Mouse (Mus musculus) CH12.LX (cell line): ENCODE results near the gene St3gal3. TPM values are rescaled to one million over a fixed set of nuclear protein-coding genes. Genes with fewer than 3 reads are reported as not detected.
A peak's percentile ranks its signal among the peaks of the same experiment; 100 is the strongest.

ENCODE experiments used
- DNase-seq: peaks from one replicate; pipeline ENCODE4 v3.0.0-alpha.2; 2013; ENCODE audit errors: extremely low read depth
- H3K27ac ChIP-seq: 2 replicates; pipeline ENCODE4 v1.5.1; 2012; ENCODE audit warnings: low read depth, mild to moderate bottlenecking, control low read depth, moderate library complexity; ENCODE audit not compliant: insufficient read depth
- H3K27me3 ChIP-seq: replicated peaks from 2 replicates; pipeline ENCODE3; 2012; ENCODE audit warnings: inconsistent platforms
- H3K36me3 ChIP-seq, 2 experiments: replicated peaks in 1 of 2; 2 replicates each; pipeline versions ENCODE3 to v1.6.1; 2012; ENCODE audit warnings: inconsistent platforms in 1 of 2, low read length in 1 of 2, mild to moderate bottlenecking in 1 of 2, mixed read lengths in 1 of 2, moderate library complexity in 1 of 2; ENCODE audit not compliant: control insufficient read depth in 1 of 2, insufficient read depth in 1 of 2
- H3K4me1 ChIP-seq, 2 experiments: 2 replicates each; pipeline ENCODE4 v1.6.1; 2012; ENCODE audit warnings: inconsistent platforms in 1 of 2, moderate library complexity in 1 of 2; ENCODE audit not compliant: insufficient read depth in 2 of 2, control insufficient read depth in 1 of 2
- H3K4me2 ChIP-seq: 2 replicates; pipeline ENCODE4 v1.6.1; 2012; ENCODE audit warnings: low read depth, mild to moderate bottlenecking, control low read depth; ENCODE audit not compliant: poor library complexity, insufficient read depth, severe bottlenecking
- H3K4me3 ChIP-seq, 3 experiments: fragments of 150-350 bp in 1 of 3; sonication (generic) in 1 of 3; replicated peaks in 1 of 3; 2 replicates each; pipeline versions ENCODE3 to v1.5.1; 2011 to 2012; ENCODE audit warnings: low read depth in 2 of 3, low read length in 2 of 3, mild to moderate bottlenecking in 2 of 3, moderate library complexity in 2 of 3, control low read depth in 1 of 3, improper control_type of control experiment in 1 of 3, inconsistent platforms in 1 of 3, mixed read lengths in 1 of 3; ENCODE audit not compliant: poor library complexity in 1 of 3
- H3K79me2 ChIP-seq: replicated peaks from 2 replicates; pipeline ENCODE4 v1.6.1; 2012; ENCODE audit warnings: mild to moderate bottlenecking, moderate library complexity; ENCODE audit not compliant: control insufficient read depth, poor library complexity, insufficient read depth, severe bottlenecking; ENCODE audit errors: extremely low read depth
- H3K9ac ChIP-seq: 2 replicates; pipeline ENCODE4 v1.6.1; 2012; ENCODE audit warnings: low read depth, mild to moderate bottlenecking, control low read depth, moderate library complexity; ENCODE audit not compliant: insufficient read depth
- H3K9me3 ChIP-seq: replicated peaks from 2 replicates; pipeline ENCODE3; 2012; ENCODE audit warnings: low read length, inconsistent platforms, mixed read lengths
- CHD2 ChIP-seq: IDR thresholded peaks from 2 replicates; pipeline ENCODE4 v1.6.1; 2011; ENCODE audit warnings: low read length, improper control_type of control experiment
- ELF1 ChIP-seq: IDR thresholded peaks from 2 replicates; pipeline ENCODE4 v1.6.1; 2014; ENCODE audit warnings: low read depth, mild to moderate bottlenecking, inconsistent platforms, low read length, improper control_type of control experiment
- ETS1 ChIP-seq: conservative IDR thresholded peaks from 2 replicates; pipeline ENCODE4 v1.6.1; 2012; ENCODE audit warnings: low read depth, mild to moderate bottlenecking, inconsistent platforms, low read length, improper control_type of control experiment, moderate library complexity
- IRF4 ChIP-seq: IDR thresholded peaks from 2 replicates; pipeline ENCODE4 v1.6.1; 2014; ENCODE audit warnings: low read depth, mild to moderate bottlenecking, inconsistent platforms, low read length, improper control_type of control experiment
- MEF2A ChIP-seq: IDR thresholded peaks from 2 replicates; pipeline ENCODE4 v1.6.1; 2014; ENCODE audit warnings: low read depth, mild to moderate bottlenecking, inconsistent platforms, low read length, improper control_type of control experiment, borderline replicate concordance
- MYC ChIP-seq: IDR thresholded peaks from 2 replicates; pipeline ENCODE4 v1.6.1; 2011; ENCODE audit warnings: low read depth, mild to moderate bottlenecking, improper control_type of control experiment, low read length
- NELFE ChIP-seq: IDR thresholded peaks from 2 replicates; pipeline ENCODE4 v1.6.1; 2011; ENCODE audit warnings: low read depth, low read length, improper control_type of control experiment
- PAX5 ChIP-seq: IDR thresholded peaks from 2 replicates; pipeline ENCODE4 v1.6.1; 2012; ENCODE audit warnings: low read length, inconsistent platforms, mixed read lengths
- POLR2A ChIP-seq: IDR thresholded peaks from 2 replicates; pipeline ENCODE4 v1.6.1; 2011; ENCODE audit warnings: low read depth, mild to moderate bottlenecking, improper control_type of control experiment, low read length
- RAD21 ChIP-seq: IDR thresholded peaks from 2 replicates; pipeline ENCODE4 v1.6.1; 2011; ENCODE audit warnings: low read depth, mild to moderate bottlenecking, low read length, improper control_type of control experiment, moderate library complexity
- RCOR1 ChIP-seq: conservative IDR thresholded peaks from 2 replicates; pipeline ENCODE4 v1.6.1; 2012; ENCODE audit warnings: low read depth, mild to moderate bottlenecking, inconsistent platforms, low read length, improper control_type of control experiment
- TBP ChIP-seq: conservative IDR thresholded peaks from 2 replicates; pipeline ENCODE4 v1.6.1; 2011; ENCODE audit warnings: low read depth, low read length, improper control_type of control experiment
- USF2 ChIP-seq: conservative IDR thresholded peaks from 2 replicates; pipeline ENCODE4 v1.6.1; 2011; ENCODE audit warnings: low read depth, low read length, improper control_type of control experiment
- ZC3H11A ChIP-seq: IDR thresholded peaks from 2 replicates; pipeline ENCODE4 v1.6.1; 2012; ENCODE audit warnings: low read depth, mild to moderate bottlenecking, inconsistent platforms, low read length, improper control_type of control experiment
- ZKSCAN1 ChIP-seq: IDR thresholded peaks from 2 replicates; pipeline ENCODE4 v1.6.1; 2012; ENCODE audit warnings: low read depth, inconsistent platforms, low read length, improper control_type of control experiment, borderline replicate concordance
- ZMIZ1 ChIP-seq: IDR thresholded peaks from 2 replicates; pipeline ENCODE4 v1.6.1; 2012; ENCODE audit warnings: low read depth, mild to moderate bottlenecking, inconsistent platforms, low read length, improper control_type of control experiment
- ZNF384 ChIP-seq: IDR thresholded peaks from 2 replicates; pipeline ENCODE4 v1.6.1; 2012; ENCODE audit warnings: low read depth, low read length, improper control_type of control experiment, inconsistent platforms
- dilution Hi-C: fragments of 300-500 bp; cut with MboI; formaldehyde crosslinking; loops from 2 replicates; pipeline ENCODE4 v1.14.3; 2020; ENCODE audit warnings: low sequenced_read_pairs; ENCODE audit not compliant: extremely low pct_unique_long_range_greater_than_20kb, extremely low pct_ligation_motif_present
- in situ Hi-C: fragments of 300-500 bp; cut with MboI; formaldehyde crosslinking; loops from 3 replicates; pipeline ENCODE4 v1.14.3; 2019; ENCODE audit warnings: low sequenced_read_pairs, low pct_ligation_motif_present, low pct_unique_long_range_greater_than_20kb, mixed read lengths
- polyA plus RNA-seq: library from polyadenylated mRNA; unstranded; fragments of >175 nt; gene quantifications from 2 replicates; pipeline ENCODE4 v1.2.1, GENCODE M21; 2012; ENCODE audit warnings: low read depth; ENCODE audit not compliant: insufficient read length
- total RNA-seq, 2 experiments: library from RNA; depleted of rRNA; stranded (reverse); fragments of 300-350 nt in 1 of 2; fragments of >200 nt in 1 of 2; gene quantifications; 2 replicates each; pipeline ENCODE4 v1.2.3; 2012 to 2014

The St3gal3 gene
- total and polyA plus RNA-seq, 3 experiments: 7.1 to 10.1 (median 8.2) TPM

DNA sequence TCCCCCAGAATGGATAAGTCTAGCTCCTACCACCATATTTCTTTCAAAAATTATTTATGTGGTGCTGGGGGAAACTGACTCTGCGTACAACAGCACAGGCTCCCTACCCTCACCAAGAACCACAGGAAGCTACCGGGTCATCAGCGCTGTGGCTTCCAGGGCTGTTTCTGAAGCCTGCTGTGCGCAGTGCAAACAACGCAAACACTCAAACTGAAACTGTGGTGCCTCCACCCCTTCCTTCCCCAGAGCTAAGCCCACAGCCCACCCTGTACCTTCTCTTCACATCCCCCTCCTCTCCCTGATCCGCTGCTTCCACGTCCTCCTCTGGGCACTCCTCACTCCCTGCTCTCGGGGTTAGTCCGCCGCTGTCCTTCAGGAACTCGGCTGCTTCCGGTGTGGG lies 27.4 kb upstream of the St3gal3 start:
- TF ChIP-seq IRF4: peak; percentile 76
- TF ChIP-seq ZC3H11A: no peak
- no peak for TF ChIP-seq ZKSCAN1
- Histone ChIP-seq H3K4me2 (no peak overlapping the region), H3K4me3 (no peak overlapping the region), H3K27ac (no peak overlapping the region), H3K9me3 (no peaks in the 10 kb centered on the region), H3K9ac (no peak overlapping the region), H3K36me3 (peaks cover 85 to 94% of the 10 kb centered on the region in 2 experiments), H3K27me3 (no peaks in the 10 kb centered on the region), H3K4me1 (peaks cover 3 to 11% of the 10 kb centered on the region in 2 experiments; a peak in 2 of 4 replicates), H3K79me2 (no peaks in the 10 kb centered on the region)
- DNase-seq: no peak
- in situ Hi-C loops: no loop called here
- dilution Hi-C loops: no loop called here

DNA sequence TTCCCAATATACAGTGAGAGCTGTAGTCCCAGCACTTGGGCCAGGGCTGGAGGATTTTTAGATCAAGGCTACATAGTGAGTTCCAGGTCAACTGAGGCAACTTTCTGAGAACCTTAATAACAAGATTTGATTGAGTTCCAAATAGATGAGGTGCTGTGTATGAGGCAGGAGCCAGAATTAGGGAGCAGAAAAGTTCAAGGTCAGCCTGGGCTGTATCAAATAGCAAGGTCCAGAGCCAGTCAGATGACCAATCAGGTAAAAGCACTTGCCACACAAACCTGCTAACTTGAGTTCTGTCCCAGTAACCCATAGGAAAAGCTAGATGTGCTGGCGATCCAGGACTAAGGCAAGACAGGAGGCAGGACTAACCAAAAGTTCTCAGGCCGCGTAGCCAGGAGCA lies 23.0 kb upstream of the St3gal3 start:
- Histone ChIP-seq H3K9me3 (no peaks in the 10 kb centered on the region), H3K79me2 (no peaks in the 10 kb centered on the region), H3K4me2 (no peak overlapping the region), H3K4me3 (no peak overlapping the region), H3K4me1 (peaks cover 4 to 20% of the 10 kb centered on the region in 2 experiments; a peak in 3 of 4 replicates), H3K27ac (no peak overlapping the region)
- in situ Hi-C loops: no loop called here
- TF ChIP-seq ELF1: no peak
- TF ChIP-seq, all 38 proteins: peak for 0
- DNase-seq: no peak
- Histone ChIP-seq H3K36me3 (peaks cover 93 to 98% of the 10 kb centered on the region in 2 experiments), H3K9ac (no peak overlapping the region), H3K27me3 (no peaks in the 10 kb centered on the region)
- dilution Hi-C loops: no loop called here

DNA sequence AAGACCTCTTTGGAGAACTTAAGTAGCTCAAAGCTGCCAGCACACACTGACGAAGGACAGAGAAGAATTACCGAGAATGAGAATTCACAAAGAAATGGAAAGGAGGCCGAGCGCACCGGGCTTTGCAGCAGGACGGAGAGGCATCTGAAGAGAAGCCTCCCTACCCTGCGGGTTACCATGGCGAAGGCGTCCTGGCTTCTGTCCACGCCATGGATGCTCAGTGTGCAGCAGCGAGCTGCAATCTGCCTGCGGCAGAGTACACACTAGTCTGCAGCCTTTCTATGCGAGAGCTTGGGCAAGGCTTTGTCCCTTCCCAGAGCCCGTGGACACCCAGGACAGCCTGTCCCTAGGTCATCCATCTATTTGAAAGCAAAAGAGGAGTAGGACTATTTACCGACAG lies 21.8 kb upstream of the St3gal3 start:
- Histone ChIP-seq H3K79me2 (no peaks in the 10 kb centered on the region), H3K27ac (no peak overlapping the region), H3K9ac (no peak overlapping the region), H3K36me3 (peaks cover 90 to 97% of the 10 kb centered on the region in 2 experiments), H3K9me3 (no peaks in the 10 kb centered on the region), H3K4me2 (no peak overlapping the region), H3K27me3 (no peaks in the 10 kb centered on the region), H3K4me3 (no peak overlapping the region), H3K4me1 (peaks cover 8 to 20% of the 10 kb centered on the region in 2 experiments; a peak in 3 of 4 replicates)
- DNase-seq: no peak
- TF ChIP-seq CHD2 (no peak), NELFE (no peak), ETS1 (no peak), IRF4 (no peak), ZMIZ1 (no peak), ZNF384 (no peak), TBP (no peak), MEF2A (no peak), MYC (no peak), USF2 (no peak), POLR2A (no peak), RCOR1 (no peak), RAD21 (no peak), PAX5 (no peak)
- in situ Hi-C loops (no loop called here), dilution Hi-C loops (no loop called here)
